Mouse (Mus musculus): ENCODE data around the gene Mrvi1.

DNA sequence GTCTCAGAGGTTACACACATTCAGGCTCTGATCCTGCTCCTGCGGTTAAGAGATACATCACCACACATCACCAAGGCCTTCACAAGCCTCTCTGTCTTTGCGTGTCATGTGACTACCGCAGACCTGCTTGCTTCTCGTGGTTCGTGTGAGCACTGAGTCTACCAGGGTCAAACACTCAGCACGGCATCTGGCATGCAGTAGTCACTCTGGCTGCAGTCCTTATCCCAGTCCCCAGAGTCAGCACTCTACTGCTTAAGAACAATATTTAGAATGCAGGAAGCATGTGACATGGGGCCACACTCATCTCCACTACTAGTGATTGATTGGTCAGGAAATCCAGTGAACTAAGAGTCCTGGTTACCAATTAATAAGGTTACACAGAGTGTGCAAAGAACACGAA is 66.3 kb downstream of the Mrvi1 start:
- TF ChIP-seq CTCF (IDR thresholded peaks at IDR 0.05; ENCODE audit: control insufficient read depth, insufficient read depth, insufficient replicate concordance, low read depth, low read length) (no peak), POLR2A (IDR thresholded peaks at IDR 0.05; ENCODE audit: control insufficient read depth, low read depth, low read length) (no peak)
